Mouse (Mus musculus) embryonic fibroblast, embryonic 13.5 days (primary cell): Measurements from ENCODE around the gene Ggn. TPM values are rescaled to one million over a fixed set of nuclear protein-coding genes. Genes with fewer than 3 reads are reported as not detected.
"Not testable (repeated sequence)": the region's sequence is repeated elsewhere in the genome, so short reads cannot be mapped to it uniquely, and the experiment has no call there.

ENCODE experiments used
- H3K27ac ChIP-seq: 2 replicates; pipeline ENCODE4 v1.5.1; 2012; ENCODE audit warnings: low read length, control low read depth, inconsistent platforms; ENCODE audit not compliant: insufficient read depth
- H3K4me1 ChIP-seq: 2 replicates; pipeline ENCODE4 v1.6.1; 2011; ENCODE audit warnings: low read length; ENCODE audit not compliant: control insufficient read depth, insufficient read depth
- H3K4me3 ChIP-seq: 2 replicates; pipeline ENCODE4 v1.5.1; 2011; ENCODE audit warnings: mild to moderate bottlenecking, control low read depth, low read length; ENCODE audit not compliant: insufficient read depth
- CTCF ChIP-seq: IDR thresholded peaks from 2 replicates; pipeline ENCODE4 v1.5.1; 2011; ENCODE audit warnings: mild to moderate bottlenecking, control low read depth, low read length, moderate library complexity, borderline replicate concordance; ENCODE audit not compliant: insufficient read depth
- POLR2A ChIP-seq: IDR thresholded peaks from 2 replicates; pipeline ENCODE4 v1.6.1; 2011; ENCODE audit warnings: low read depth, mild to moderate bottlenecking, control low read depth, low read length, moderate library complexity
- polyA plus RNA-seq: library from polyadenylated mRNA; stranded (reverse); fragments of >200 nt; gene quantifications from 2 replicates; pipeline ENCODE4 v1.2.4, GENCODE M21; 2011; ENCODE audit warnings: low read depth; ENCODE audit not compliant: missing spikeins, insufficient read length

Ggn gene
- 1.2 and 1.3 TPM in 2 replicates for polyA plus RNA-seq

- Histone ChIP-seq H3K4me3 (peak within 1 kb of the TSS; percentile 84), H3K4me1 (peaks cover 9% of the 10 kb centered on the region), H3K27ac (peak within 1 kb of the TSS; percentile 84)
- no peak for TF ChIP-seq CTCF
- peak; percentile 64 for TF ChIP-seq POLR2A
Observed at GRCm38 (mm10) chr7:29170066-29170754, at the start of gene Ggn, which contains the start of gene Spred3. TSS of gene Ggn (plus strand) at chr7:29170210. TSS of gene Spred3 (minus strand) at chr7:29170411.

DNA sequence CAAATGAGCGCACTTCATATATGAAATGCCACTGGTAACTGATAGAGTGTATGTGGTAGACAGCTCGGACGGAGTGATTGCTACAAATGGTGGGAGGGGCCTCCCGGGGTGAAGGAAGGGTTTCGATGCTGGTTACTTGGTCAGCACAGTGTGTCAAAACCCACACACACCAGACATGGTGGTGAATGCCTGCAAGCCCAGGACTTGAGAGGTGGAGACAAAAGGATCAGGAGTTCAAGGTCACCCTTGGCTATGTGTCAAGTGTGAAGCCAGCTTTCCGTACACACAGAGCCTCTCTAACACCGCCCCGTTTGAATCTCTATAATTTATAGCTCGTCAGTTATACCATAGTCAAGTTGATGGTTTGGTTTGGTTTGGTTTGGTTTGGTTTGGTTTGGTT lies 47.2 kb upstream of the Ggn start:
- H3K4me3 ChIP-seq: no peak overlapping the region
- H3K27ac ChIP-seq: no peak overlapping the region
- TF ChIP-seq POLR2A: no peak
- TF ChIP-seq CTCF: no peak
- H3K4me1 ChIP-seq: no peaks in the 10 kb centered on the region

GRCm38 (mm10) chr7:29123531-29124358 lies 46.3 kb upstream of the Ggn start:
- no peak overlapping the region for H3K27ac ChIP-seq
- H3K4me3 ChIP-seq: no peak overlapping the region
- no peak for TF ChIP-seq POLR2A
- no peak for TF ChIP-seq CTCF
- H3K4me1 ChIP-seq: no peaks in the 10 kb centered on the region

- Histone ChIP-seq H3K4me1 (no peaks in the 10 kb centered on the region), H3K27ac (no peak within 1 kb of the TSS), H3K4me3 (peak within 1 kb of the TSS; percentile 11; the same call in 1 of the 2 replicates)
- TF ChIP-seq POLR2A (no peak), CTCF (no peak)
Observed at GRCm38 (mm10) chr7:29124970-29125369, 45.0 kb upstream of the Ggn start, which contains the start of gene Ryr1. TSS of gene Ryr1 (minus strand) at chr7:29125179.

DNA sequence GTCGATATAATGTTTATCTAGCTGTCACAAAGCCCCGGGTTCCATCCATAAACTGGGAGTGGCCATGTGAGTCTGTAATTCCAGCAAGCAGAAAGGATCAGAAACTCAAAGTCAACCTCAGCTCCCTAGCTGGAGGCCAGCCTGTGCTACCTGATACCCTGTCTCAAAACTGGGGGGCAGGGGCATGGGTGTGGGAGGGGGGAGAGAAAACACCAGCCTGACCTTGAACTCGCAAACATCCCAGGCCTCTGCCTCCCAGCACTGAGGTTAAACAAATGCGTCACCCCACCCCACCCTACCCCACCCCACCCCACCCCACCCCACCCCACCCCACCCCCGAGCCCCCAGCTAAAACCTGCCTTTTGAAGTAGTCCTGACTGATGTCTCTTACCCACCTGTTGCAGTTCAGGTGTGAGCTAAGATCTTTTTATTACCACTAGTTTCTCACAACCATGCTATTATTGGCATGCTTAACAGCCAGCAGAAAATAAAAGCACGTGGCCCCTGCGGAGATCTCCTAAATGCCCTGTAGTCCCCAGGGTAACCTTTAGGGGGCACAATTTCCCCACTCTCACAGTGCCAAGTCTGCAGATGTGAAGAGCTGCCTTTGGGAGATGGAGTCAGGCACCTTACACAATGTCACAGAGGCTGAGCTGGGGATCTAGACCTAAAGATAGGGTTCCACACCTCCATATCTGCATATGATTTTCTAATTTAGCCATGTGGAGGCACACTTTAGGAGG lies 43.7 kb upstream of the Ggn start:
- Histone ChIP-seq H3K4me3 (no peak overlapping the region), H3K4me1 (no peaks in the 10 kb centered on the region), H3K27ac (no peak overlapping the region)
- TF ChIP-seq POLR2A: no peak
- TF ChIP-seq CTCF: no peak

GRCm38 (mm10) chr7:29128725-29129124 lies 41.3 kb upstream of the Ggn start:
- no peak overlapping the region for H3K4me3 ChIP-seq
- peak; percentile 52; the same call in 1 of the 2 replicates for TF ChIP-seq CTCF
- no peak for TF ChIP-seq POLR2A
- H3K27ac ChIP-seq: no peak overlapping the region
- no peaks in the 10 kb centered on the region for H3K4me1 ChIP-seq

- TF ChIP-seq POLR2A (no peak), CTCF (no peak)
- Histone ChIP-seq H3K4me1 (no peaks in the 10 kb centered on the region), H3K27ac (no peak overlapping the region), H3K4me3 (no peak overlapping the region)
Observed at GRCm38 (mm10) chr7:29134230-29134629, 35.8 kb upstream of the Ggn start.

- no peak within 1 kb of the TSS for H3K4me3 ChIP-seq
- no peak within 1 kb of the TSS for H3K27ac ChIP-seq
- no peaks in the 10 kb centered on the region for H3K4me1 ChIP-seq
- no peak for TF ChIP-seq CTCF
- no peak for TF ChIP-seq POLR2A
Observed at GRCm38 (mm10) chr7:29134693-29135386, 35.2 kb upstream of the Ggn start, which contains the start of gene Rasgrp4. TSS of gene Rasgrp4 (plus strand) at chr7:29134851.

DNA sequence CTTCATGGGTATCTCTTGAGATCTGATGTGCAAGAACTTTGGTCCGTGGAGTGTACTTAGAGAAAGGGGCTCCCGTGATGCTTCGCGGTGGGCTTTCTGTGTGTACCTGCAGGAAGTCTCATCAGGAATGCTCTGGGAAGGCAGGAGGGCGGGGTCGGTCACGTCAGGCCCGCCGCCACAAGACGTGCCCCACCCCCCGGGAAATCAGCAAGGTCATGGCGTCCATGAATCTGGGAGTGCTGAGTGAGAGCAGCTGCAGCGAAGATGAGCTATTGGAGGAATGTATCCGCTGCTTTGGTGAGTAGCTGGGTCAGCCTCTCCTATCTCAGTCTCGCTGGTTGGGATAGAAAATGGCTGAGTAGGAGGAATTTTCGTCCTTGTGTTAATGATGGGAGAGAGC lies 32.6 kb upstream of the Ggn start:
- TF ChIP-seq POLR2A (no peak), CTCF (no peak)
- H3K4me1 ChIP-seq: no peaks in the 10 kb centered on the region
- H3K27ac ChIP-seq: no peak overlapping the region
- no peak overlapping the region for H3K4me3 ChIP-seq

DNA sequence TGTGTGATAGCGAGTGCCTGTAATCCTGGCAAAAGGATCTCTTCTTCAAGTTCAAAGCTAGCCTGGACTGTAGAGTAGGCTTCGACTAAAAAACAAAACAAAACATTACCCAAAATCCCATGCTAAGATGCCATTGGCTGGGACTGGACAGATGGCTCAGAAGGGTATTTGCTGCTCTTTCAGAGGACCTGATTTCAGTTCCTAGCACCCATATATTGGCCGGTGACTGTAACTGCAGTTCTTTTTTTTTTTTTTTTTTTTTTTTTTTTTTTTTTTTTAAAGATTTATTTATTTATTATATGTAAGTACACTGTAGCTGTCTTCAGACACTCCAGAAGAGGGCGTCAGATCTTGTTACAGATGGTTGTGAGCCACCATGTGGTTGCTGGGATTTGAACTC lies 30.8 kb upstream of the Ggn start:
- not testable (repeated sequence) for H3K27ac ChIP-seq, H3K4me3 ChIP-seq, H3K4me1 ChIP-seq
